Mouse (Mus musculus) thymus, adult 2 months (tissue): Measurements from ENCODE around the gene Atxn3.

Experiments
- CTCF ChIP-seq: fragments of 200-500 bp; IDR thresholded peaks from 2 replicates; pipeline ENCODE4 v1.5.1; 2012; ENCODE audit warnings: mild to moderate bottlenecking, control low read depth, low read length, moderate library complexity, borderline replicate concordance; ENCODE audit not compliant: control insufficient read depth, poor library complexity, insufficient read depth; ENCODE audit errors: extremely low read depth
- POLR2A ChIP-seq: fragments of 200-500 bp; IDR thresholded peaks from 2 replicates; pipeline ENCODE4 v1.6.1; 2012; ENCODE audit warnings: mild to moderate bottlenecking, low read length, control low read depth, moderate library complexity; ENCODE audit not compliant: control insufficient read depth, poor library complexity, insufficient read depth; ENCODE audit errors: extremely low read depth

- no peak for TF ChIP-seq CTCF
- peak; percentile 70 for TF ChIP-seq POLR2A
Measured at GRCm38 (mm10) chr12:101975601-101976571, 17.8 kb upstream of the Atxn3 start, which contains the start of gene Cpsf2.
